Mouse (Mus musculus) neutrophil, adult 5-6 weeks (primary cell): ENCODE data around the gene Arhgef17. TPM values are rescaled to one million over a fixed set of nuclear protein-coding genes. Genes with fewer than 3 reads are reported as not detected.

Source experiments
- ATAC-seq: fragments of 151-379, 151-347 bp; 2 replicates; pipeline ENCODE4 v1.8.0; 2017; ENCODE audit warnings: mild to moderate bottlenecking, moderate TSS enrichment; ENCODE audit not compliant: insufficient number of reproducible peaks, poor library complexity, low FRiP score, severe bottlenecking; ENCODE audit errors: extremely low read depth
- total RNA-seq: library from RNA; stranded (forward); fragments of 200-1000 nt; gene quantifications from 2 replicates; pipeline ENCODE4 v1.2.3, GENCODE M21; 2017

The Arhgef17 gene
- total RNA-seq, 1 experiment from 2014 or later: not detected

GRCm38 (mm10) chr7:100886535-100886934 is 45.4 kb downstream of the Arhgef17 start:
- peak; percentile 45; the same call in 1 of the 2 replicates for ATAC-seq

DNA sequence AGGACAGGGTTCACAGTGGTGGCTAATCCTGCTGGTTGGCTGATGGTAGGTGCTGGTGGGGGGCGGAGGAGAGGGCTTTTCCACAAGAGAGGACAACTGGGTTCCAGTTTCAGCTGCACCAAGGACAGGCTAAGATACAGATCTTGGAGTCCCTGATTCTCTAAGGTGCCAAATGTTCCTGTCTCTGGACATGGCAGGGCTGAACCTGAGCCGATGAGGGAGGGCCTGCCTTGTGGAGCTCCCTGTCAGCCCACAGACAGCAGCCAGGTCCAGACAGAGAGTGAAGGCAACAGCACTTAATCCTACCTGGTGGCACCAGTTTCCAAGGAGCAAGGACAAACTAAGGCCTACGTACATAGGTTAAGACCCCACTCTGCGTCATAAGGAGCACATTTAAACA is 47.4 kb downstream of the Arhgef17 start:
- no peak for ATAC-seq

- ATAC-seq: no peak
Measured at GRCm38 (mm10) chr7:100881950-100882349, 50.0 kb downstream of the Arhgef17 start.

DNA sequence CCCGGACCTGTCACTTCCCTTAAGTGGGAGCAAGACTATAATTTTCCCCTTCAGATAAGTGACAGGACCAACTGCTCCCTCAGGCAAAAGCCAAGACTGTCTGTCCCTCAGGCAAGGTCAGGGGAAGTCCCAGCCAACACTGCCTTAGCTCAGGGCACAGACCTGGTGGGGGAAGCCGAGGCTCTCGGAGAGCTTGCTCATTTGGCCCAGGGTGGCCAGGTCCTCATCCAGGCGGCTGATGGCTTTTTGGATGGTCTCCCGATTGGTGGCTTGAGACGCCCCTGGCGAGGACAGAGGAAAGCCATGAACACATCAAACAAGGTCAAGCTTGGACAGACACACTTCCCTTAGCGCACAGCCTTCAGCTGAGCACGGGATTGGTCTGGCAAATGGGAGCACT is 50.4 kb downstream of the Arhgef17 start:
- no peak for ATAC-seq

- ATAC-seq: no peak
Measured at GRCm38 (mm10) chr7:100879595-100879994, 52.3 kb downstream of the Arhgef17 start.

- ATAC-seq: no peak
Measured at GRCm38 (mm10) chr7:100876771-100877170, 55.1 kb downstream of the Arhgef17 start.

DNA sequence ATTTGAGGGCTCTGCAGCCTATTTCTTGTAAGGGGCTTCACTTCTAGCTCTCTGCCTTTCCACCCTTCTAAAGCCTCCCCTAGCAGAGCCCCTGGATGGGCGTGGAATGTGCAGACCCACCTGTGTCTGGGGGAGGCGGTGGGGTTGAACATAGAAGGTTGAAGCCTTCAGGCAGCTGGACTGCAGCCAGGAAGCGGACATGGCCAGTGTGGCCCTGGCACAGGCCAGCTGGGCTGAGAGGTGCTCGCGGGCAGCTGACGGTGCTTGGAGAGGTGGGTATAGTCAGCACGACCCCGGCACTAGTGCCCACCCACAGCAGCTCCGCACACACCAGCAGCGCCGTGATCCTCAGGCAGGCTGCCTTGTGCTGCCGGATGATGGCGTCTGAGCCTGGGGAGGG is 55.6 kb downstream of the Arhgef17 start:
- ATAC-seq: no peak

GRCm38 (mm10) chr7:100875822-100876221 is 56.1 kb downstream of the Arhgef17 start:
- no peak for ATAC-seq

GRCm38 (mm10) chr7:100873197-100873596 is 58.7 kb downstream of the Arhgef17 start:
- ATAC-seq: no peak

- no peak for ATAC-seq
Measured at GRCm38 (mm10) chr7:100871892-100872291, 60.0 kb downstream of the Arhgef17 start.

DNA sequence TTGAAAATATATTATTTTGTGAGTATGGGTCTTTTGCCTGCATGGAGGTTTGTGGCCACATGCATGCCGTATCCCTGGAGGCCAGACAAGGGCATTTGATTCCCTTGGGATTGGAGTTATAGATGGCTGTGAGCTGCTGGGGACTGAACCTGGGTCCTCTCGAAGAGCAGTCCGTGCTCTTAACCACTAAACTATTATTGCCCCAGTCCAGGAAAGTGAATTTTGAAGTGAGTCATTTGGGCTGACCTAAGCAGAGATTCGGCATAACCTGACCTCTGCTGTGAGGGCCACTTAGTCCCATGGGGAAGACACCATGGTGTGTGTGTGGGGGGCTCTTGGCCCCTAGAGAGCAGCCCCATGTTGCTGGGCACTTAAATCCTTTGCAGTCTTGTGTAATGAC is 60.6 kb downstream of the Arhgef17 start:
- no peak for ATAC-seq

- no peak for ATAC-seq
Measured at GRCm38 (mm10) chr7:100869877-100870629, 61.9 kb downstream of the Arhgef17 start.

GRCm38 (mm10) chr7:100868551-100868950 is 63.4 kb downstream of the Arhgef17 start:
- peak; percentile 33 for ATAC-seq

GRCm38 (mm10) chr7:100867561-100867960 is 64.3 kb downstream of the Arhgef17 start:
- no peak for ATAC-seq

GRCm38 (mm10) chr7:100866675-100867074 is 65.2 kb downstream of the Arhgef17 start:
- ATAC-seq: 0 out of 2 replicates have a peak, but pooled peaks have one; percentile 31

DNA sequence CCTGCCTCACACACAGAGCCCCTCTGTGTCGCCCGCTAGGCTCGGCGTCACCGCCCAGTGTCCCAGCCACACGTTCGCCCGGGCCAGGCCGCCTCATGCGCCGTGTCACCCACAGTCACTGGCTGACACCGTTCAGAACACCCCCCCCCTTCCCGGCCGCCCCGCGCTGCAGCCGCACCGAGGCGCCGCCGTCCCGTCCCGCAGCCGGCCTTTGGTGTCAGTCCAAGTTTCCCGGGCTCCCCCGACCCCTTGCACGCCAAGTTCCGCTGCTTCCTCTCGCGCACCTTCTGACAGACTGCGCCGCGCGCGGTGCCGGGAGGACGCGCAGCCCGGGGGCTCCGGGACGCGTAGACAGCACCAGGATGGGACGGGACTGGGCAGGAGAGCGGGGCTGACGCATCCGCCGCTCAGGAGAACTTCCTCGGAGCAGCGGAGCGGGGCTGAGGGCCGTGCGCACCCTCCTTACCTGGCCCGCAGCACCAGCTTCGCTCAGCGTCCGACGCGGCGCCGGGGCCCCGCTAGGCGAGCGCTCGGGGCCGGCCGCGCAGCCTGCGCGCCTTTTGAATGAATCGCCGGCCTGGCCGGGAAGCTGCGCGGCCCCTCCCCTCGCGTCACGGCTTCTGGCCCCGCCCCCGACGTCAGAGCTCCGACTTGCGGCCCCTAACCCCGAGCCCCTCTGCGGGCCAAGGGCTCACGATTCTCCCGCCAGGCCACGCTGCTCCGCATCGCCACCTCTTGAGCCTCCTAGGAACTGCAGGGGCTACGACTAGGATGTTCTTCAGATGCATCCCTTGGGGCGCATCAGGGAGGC is 68.9 kb downstream of the Arhgef17 start, which contains the start of gene Relt:
Gene Relt (minus strand): TSS at position 619 of the 811 bp plus-strand sequence.
- peak; percentile 91 for ATAC-seq

GRCm38 (mm10) chr7:100862353-100862752 is 69.6 kb downstream of the Arhgef17 start:
- no peak for ATAC-seq

DNA sequence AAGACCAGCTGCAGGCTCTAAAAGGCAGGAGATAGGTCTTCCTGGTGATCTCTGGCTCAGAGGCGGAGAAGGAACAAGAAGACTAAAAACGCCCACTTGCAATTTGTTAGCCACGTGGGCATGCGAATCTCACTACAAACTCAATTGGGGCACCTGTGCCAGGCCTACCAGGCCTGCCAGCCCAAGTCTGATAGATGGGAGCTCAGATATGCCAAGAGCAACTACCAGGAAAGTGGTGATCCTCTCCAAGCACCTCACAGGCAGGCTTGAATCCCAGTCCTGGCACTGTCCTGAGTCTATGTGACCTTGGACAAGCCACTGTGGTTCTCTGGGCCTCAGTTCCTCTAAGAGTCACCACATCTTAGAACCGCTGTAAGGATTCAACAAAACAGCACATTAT is 70.7 kb downstream of the Arhgef17 start:
- ATAC-seq: no peak

DNA sequence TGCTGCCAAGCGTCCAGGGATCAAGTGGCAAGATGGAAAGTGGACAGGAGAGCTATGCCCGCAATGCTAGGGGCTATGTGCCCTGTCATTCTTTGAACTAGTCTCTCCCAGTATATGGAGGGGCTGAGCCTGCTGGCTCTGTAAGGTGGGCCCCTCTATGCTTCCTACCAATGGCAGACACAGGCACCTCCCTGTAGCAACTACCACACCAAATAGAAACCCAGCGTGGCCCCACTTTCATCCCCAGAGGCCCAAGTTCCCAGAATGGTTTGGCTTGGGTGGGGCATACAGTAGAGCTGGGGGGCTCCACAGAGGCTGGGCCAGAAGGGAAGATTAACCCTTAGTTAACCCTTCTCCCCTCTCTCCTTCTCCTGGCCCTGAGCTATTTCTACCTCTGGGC is 71.5 kb downstream of the Arhgef17 start:
- no peak for ATAC-seq
